Mouse (Mus musculus) lung, adult 2 months (tissue): ENCODE data around the gene Trim5.
"Not testable (repeated sequence)": the region's sequence is repeated elsewhere in the genome, so short reads cannot be mapped to it uniquely, and the experiment has no call there.

Experiments used
- CTCF ChIP-seq: fragments of 200-500 bp; IDR thresholded peaks from 2 replicates; pipeline ENCODE4 v1.5.1; 2011; ENCODE audit warnings: mild to moderate bottlenecking, low read length, control low read depth; ENCODE audit not compliant: insufficient read depth
- POLR2A ChIP-seq: fragments of 200-500 bp; IDR thresholded peaks from 2 replicates; pipeline ENCODE4 v1.6.1; 2011; ENCODE audit warnings: low read depth, mild to moderate bottlenecking, control low read depth, low read length, borderline replicate concordance; ENCODE audit errors: extremely low read depth

DNA sequence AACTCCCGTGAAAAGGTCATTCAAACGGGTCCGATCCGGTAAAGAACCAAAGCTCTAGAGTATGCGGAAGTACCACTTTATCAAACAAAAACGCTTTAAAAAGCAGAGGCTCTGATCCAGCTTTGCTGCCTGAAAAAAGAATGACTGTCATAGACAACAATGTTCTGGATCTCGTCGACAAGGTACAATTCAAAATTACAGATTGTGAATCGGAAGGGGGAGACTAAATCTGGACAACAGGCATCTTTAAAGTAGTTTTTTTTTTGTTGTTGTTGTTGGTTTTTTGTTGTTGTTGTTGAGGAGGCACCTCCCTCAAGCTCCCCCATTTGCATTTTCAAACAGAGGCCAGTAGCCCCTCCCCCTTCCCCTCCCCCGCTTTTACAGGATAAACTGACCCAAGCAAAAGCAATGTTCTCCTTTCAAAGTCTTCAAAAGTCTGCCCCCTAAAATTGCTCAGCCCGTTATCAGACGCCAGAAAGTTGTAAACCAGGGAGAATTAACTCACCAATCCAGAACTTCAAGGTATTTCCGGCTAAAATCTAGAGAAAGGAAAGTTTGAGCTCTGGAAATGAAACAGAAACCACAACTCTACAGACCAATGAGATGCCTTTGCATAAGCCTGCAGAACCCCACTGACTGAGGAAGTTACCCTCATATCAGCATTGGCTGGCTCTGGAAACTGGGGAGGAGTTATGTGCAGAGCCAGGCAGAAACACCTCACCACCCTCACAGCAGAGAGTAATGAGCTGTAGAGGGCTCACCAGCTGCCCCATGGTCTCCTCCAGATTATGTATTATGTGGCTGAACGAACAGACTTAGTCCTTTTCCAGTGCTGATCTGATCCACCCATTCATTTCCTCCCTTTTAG is at the start of gene Trim5:
- not testable (repeated sequence) for TF ChIP-seq CTCF, POLR2A
